Comparison of ENCODE assay signal across 16 mouse cellular contexts in genomic region chr10:108111398-108111797, GRCm38 (mm10).
"Had no signal": no experiment of that assay in that cellular context is flagged by ENCODE, and none has a peak within 500 bp of the region (broad histone marks: within the 10 kb centered on the region; RNA-seq: fewer than 3 reads in every experiment).

No protein-coding gene starts in this region.

- H3K4me3 ChIP-seq: kidney, embryonic 15.5 days; layer of hippocampus, adult 2 months; limb, embryonic 10.5 days; limb, embryonic 13.5 days; liver, embryonic 15.5 days had no signal

- H3K9ac ChIP-seq: kidney, embryonic 15.5 days; limb, embryonic 13.5 days; liver, embryonic 15.5 days had no signal

- DNase-seq: kidney, adult 18-20 months; kidney, postnatal 14 days; liver; lung, adult 2 months; lung, postnatal 14 days; lung, postnatal 4 days; midbrain, embryonic 14.5 days; right cerebral cortex, postnatal 25 days; thymus, adult 18-20 months; thymus, postnatal 36 days had no signal

- H3K4me2 ChIP-seq: kidney, embryonic 15.5 days; limb, embryonic 13.5 days; liver, embryonic 15.5 days; midbrain, embryonic 11.5 days had no signal

- H3K27ac ChIP-seq: kidney, embryonic 15.5 days; layer of hippocampus, adult 2 months; limb, embryonic 10.5 days; limb, embryonic 13.5 days; liver, embryonic 15.5 days had no signal

- H3K36me3 ChIP-seq: kidney, embryonic 15.5 days; limb, embryonic 10.5 days; limb, embryonic 13.5 days; liver, embryonic 15.5 days had no signal

- H3K9me3 ChIP-seq: kidney, embryonic 15.5 days; limb, embryonic 10.5 days; liver, embryonic 15.5 days had no signal

- H3K27me3 ChIP-seq: kidney, embryonic 15.5 days; limb, embryonic 13.5 days; liver, embryonic 15.5 days had no signal

- H3K4me1 ChIP-seq: kidney, embryonic 15.5 days; limb, embryonic 13.5 days had no signal
